Mouse (Mus musculus) bone marrow, adult 2 months (tissue): ENCODE results near the gene Dagla.

Experiments
- CTCF ChIP-seq: fragments of 200-500 bp; IDR thresholded peaks from 2 replicates; pipeline ENCODE4 v1.5.1; 2011; ENCODE audit warnings: low read length, control low read depth; ENCODE audit not compliant: control insufficient read depth, insufficient read depth
- POLR2A ChIP-seq: fragments of 200-500 bp; IDR thresholded peaks from 2 replicates; pipeline ENCODE4 v1.6.1; 2011; ENCODE audit warnings: low read depth, mild to moderate bottlenecking, control low read depth, low read length, borderline replicate concordance; ENCODE audit not compliant: control insufficient read depth

GRCm38 (mm10) chr19:10239419-10239818 is 65.3 kb downstream of the Dagla start:
- TF ChIP-seq CTCF (no peak), POLR2A (no peak)
